In genomic region chr13:63513374-63514098, GRCm38 (mm10) we compare ENCODE assay signal across 12 mouse cellular contexts. TPM values are rescaled to one million over a fixed set of nuclear protein-coding genes. Genes with fewer than 3 reads are reported as not detected.
DNase-seq lines count a peak whose midpoint lies in the region; ATAC-seq and TF ChIP-seq lines count a peak whose summit lies in the region.
"Had no signal": no experiment of that assay in that cellular context is flagged by ENCODE, and none has a peak within 500 bp of the region (broad histone marks: within the 10 kb centered on the region; RNA-seq: fewer than 3 reads in every experiment).

No protein-coding gene starts in this region.

- H3K9ac ChIP-seq in forebrain, embryonic 11.5 days (ENCODE audit: low read length), result no peak overlapping the region
- no peak overlapping the region for H3K9ac ChIP-seq in forebrain, embryonic 16.5 days (replicated peaks; ENCODE audit: low read depth, low read length)
- H3K9ac ChIP-seq in ES-Bruce4 (ENCODE audit: low read depth, poor library complexity, severe bottlenecking), result no peak overlapping the region
- no peak overlapping the region for H3K9ac ChIP-seq in midbrain, embryonic 12.5 days (replicated peaks)
- H3K9ac ChIP-seq in liver, embryonic 12.5 days, result no peak overlapping the region
- H3K9ac ChIP-seq: heart, embryonic 15.5 days; limb, embryonic 15.5 days had no signal

- H3K36me3 ChIP-seq in forebrain, embryonic 11.5 days (ENCODE audit: control insufficient read depth, insufficient read depth, low read length), result peaks cover 21% of the 10 kb centered on the region
- peaks cover 27% of the 10 kb centered on the region for H3K36me3 ChIP-seq in forebrain, embryonic 16.5 days (ENCODE audit: control insufficient read depth, insufficient read depth)
- H3K36me3 ChIP-seq in ES-Bruce4 (ENCODE audit: control insufficient read depth, insufficient read depth, low read length, poor library complexity, severe bottlenecking), result peaks cover 75% of the 10 kb centered on the region
- H3K36me3 ChIP-seq in midbrain, embryonic 12.5 days, result peaks cover 80% of the 10 kb centered on the region
- peaks cover 97% of the 10 kb centered on the region for H3K36me3 ChIP-seq in liver, embryonic 12.5 days

- no peak overlapping the region for H3K4me3 ChIP-seq in forebrain, embryonic 11.5 days (ENCODE audit: low read depth, low read length)
- no peak overlapping the region for H3K4me3 ChIP-seq in forebrain, embryonic 16.5 days (replicated peaks; ENCODE audit: low read length)
- H3K4me3 ChIP-seq in ES-Bruce4 (ENCODE audit: low read depth, low read length), result no peak overlapping the region
- H3K4me3 ChIP-seq in midbrain, embryonic 12.5 days, result no peak overlapping the region
- no peak overlapping the region for H3K4me3 ChIP-seq in liver, embryonic 12.5 days
- H3K4me3 ChIP-seq: heart, embryonic 15.5 days; limb, embryonic 15.5 days had no signal

- peak overlapping the region; percentile 84 for H3K27ac ChIP-seq in forebrain, embryonic 11.5 days (ENCODE audit: low read depth, low read length)
- no peak overlapping the region for H3K27ac ChIP-seq in forebrain, embryonic 16.5 days (ENCODE audit: low read length)
- peak overlapping the region; percentile 25; the same call in 1 of the 2 replicates for H3K27ac ChIP-seq in ES-Bruce4 (ENCODE audit: insufficient read depth, low read length)
- H3K27ac ChIP-seq in midbrain, embryonic 12.5 days (replicated peaks), result peak overlapping the region; percentile 67
- H3K27ac ChIP-seq in liver, embryonic 12.5 days, result no peak overlapping the region
- H3K27ac ChIP-seq: heart, embryonic 15.5 days; kidney, postnatal 0 days; limb, embryonic 15.5 days had no signal

- peaks cover 28% of the 10 kb centered on the region for H3K4me1 ChIP-seq in forebrain, embryonic 11.5 days (replicated peaks; ENCODE audit: control insufficient read depth, insufficient read depth, low read length)
- H3K4me1 ChIP-seq in forebrain, embryonic 16.5 days (replicated peaks; ENCODE audit: control insufficient read depth, insufficient read depth, low read length), result peaks cover 9% of the 10 kb centered on the region
- peaks cover 8% of the 10 kb centered on the region for H3K4me1 ChIP-seq in ES-Bruce4 (ENCODE audit: control insufficient read depth, insufficient read depth, low read length)
- H3K4me1 ChIP-seq in midbrain, embryonic 12.5 days, result peaks cover 45% of the 10 kb centered on the region
- H3K4me1 ChIP-seq in liver, embryonic 12.5 days, result no peaks in the 10 kb centered on the region

- no peak for TF ChIP-seq EP300 in ES-Bruce4 (IDR thresholded peaks at IDR 0.05; ENCODE audit: insufficient read depth, low read depth, low read length)

- DNase-seq in forebrain, embryonic 11.5 days (ENCODE audit: low spot score), result no peak
- DNase-seq in brain, embryonic 14.5 days (ENCODE audit: low read depth), result peak; percentile 43
- DNase-seq in spleen, adult 12 weeks (ENCODE audit: low spot score), result no peak
- DNase-seq in heart, adult 9 months (ENCODE audit: low spot score in 2 of 2), result no peak

- TF ChIP-seq POLR2A in ES-Bruce4 (IDR thresholded peaks at IDR 0.05; ENCODE audit: insufficient read depth, low read length), result no peak
- TF ChIP-seq POLR2A in brain, embryonic 14.5 days (IDR thresholded peaks at IDR 0.05; ENCODE audit: borderline replicate concordance, extremely low read depth, insufficient read depth, insufficient read length, poor library complexity, severe bottlenecking), result no peak

- no peaks in the 10 kb centered on the region for H3K27me3 ChIP-seq in forebrain, embryonic 11.5 days (ENCODE audit: control insufficient read depth, insufficient read depth, low read length)
- H3K27me3 ChIP-seq in forebrain, embryonic 16.5 days (replicated peaks; ENCODE audit: control insufficient read depth, insufficient read depth, low read length), result 0 out of 2 replicates have a peak, but pooled peaks cover 2% of the 10 kb centered on the region
- no peaks in the 10 kb centered on the region for H3K27me3 ChIP-seq in ES-Bruce4 (ENCODE audit: control insufficient read depth, insufficient read depth, low read length, poor library complexity, severe bottlenecking)
- H3K27me3 ChIP-seq in midbrain, embryonic 12.5 days, result no peaks in the 10 kb centered on the region
- H3K27me3 ChIP-seq in liver, embryonic 12.5 days (replicated peaks), result no peaks in the 10 kb centered on the region
- H3K27me3 ChIP-seq: CH12.LX; heart, embryonic 15.5 days; limb, embryonic 15.5 days had no signal

- no peak for ATAC-seq in forebrain, embryonic 11.5 days (replicated peaks; ENCODE audit: low FRiP score)
- no peak for ATAC-seq in forebrain, embryonic 16.5 days
- no peak for ATAC-seq in midbrain, embryonic 12.5 days (ENCODE audit: low FRiP score, low read depth)
- no peak for ATAC-seq in liver, embryonic 12.5 days

- no peaks in the 10 kb centered on the region for H3K9me3 ChIP-seq in forebrain, embryonic 11.5 days (ENCODE audit: control insufficient read depth, low read length)
- no peaks in the 10 kb centered on the region for H3K9me3 ChIP-seq in forebrain, embryonic 16.5 days (ENCODE audit: control insufficient read depth, low read length)
- H3K9me3 ChIP-seq in ES-Bruce4 (replicated peaks; ENCODE audit: control insufficient read depth, insufficient read depth, low read length, poor library complexity, severe bottlenecking), result no peaks in the 10 kb centered on the region
- H3K9me3 ChIP-seq in midbrain, embryonic 12.5 days, result no peaks in the 10 kb centered on the region
- H3K9me3 ChIP-seq in liver, embryonic 12.5 days (replicated peaks), result no peaks in the 10 kb centered on the region
- H3K9me3 ChIP-seq: heart, embryonic 15.5 days; limb, embryonic 15.5 days had no signal

- H3K4me2 ChIP-seq in forebrain, embryonic 11.5 days (ENCODE audit: low read depth, low read length, severe bottlenecking), result no peak overlapping the region
- H3K4me2 ChIP-seq in forebrain, embryonic 16.5 days (ENCODE audit: low read length), result no peak overlapping the region
- H3K4me2 ChIP-seq in midbrain, embryonic 12.5 days (replicated peaks), result no peak overlapping the region
- no peak overlapping the region for H3K4me2 ChIP-seq in liver, embryonic 12.5 days
- H3K4me2 ChIP-seq: heart, embryonic 15.5 days; limb, embryonic 15.5 days had no signal

- no peak for TF ChIP-seq CTCF in ES-Bruce4 (IDR thresholded peaks at IDR 0.05; ENCODE audit: low read depth, low read length)
- no peak for TF ChIP-seq CTCF in brain, embryonic 14.5 days (IDR thresholded peaks at IDR 0.05; ENCODE audit: borderline replicate concordance, extremely low read depth, insufficient read depth, insufficient read length)

- WGBS in forebrain, embryonic 11.5 days, result 41% methylated on average over 26 of the region's 26 CpGs
- WGBS in forebrain, embryonic 16.5 days, result 39% methylated on average over 25 of the region's 26 CpGs
- WGBS in midbrain, embryonic 12.5 days, result 53% methylated on average over 26 of the region's 26 CpGs
- WGBS in liver, embryonic 12.5 days (ENCODE audit: insufficient replicate concordance), result 86% methylated on average over 26 of the region's 26 CpGs

RNA-seq across cellular contexts. Expression of gene Fancc, which starts 16.5 kb away (rescaled TPM):
- 20.4 and 22.5 TPM in 2 replicates for polyA plus RNA-seq in forebrain, embryonic 11.5 days (2014; fragmentation: Nextera tagmentation; extraction: Ambion mirVana)
- polyA plus RNA-seq in forebrain, embryonic 16.5 days (2015; fragmentation: Nextera tagmentation; extraction: Ambion mirVana), result 13.7 and 13.8 TPM in 2 replicates
- polyA plus RNA-seq in ES-Bruce4 (2011; ENCODE audit: insufficient read depth, insufficient read length, low read depth, missing spikeins), result 13.3 and 16.2 TPM in 2 replicates
- 12.7 and 16.1 TPM in 2 replicates for polyA plus RNA-seq in brain, embryonic 14.5 days (2012; rRNA removed)
- 23.5 and 24.8 TPM in 2 replicates for polyA plus RNA-seq in midbrain, embryonic 12.5 days (2016; fragmentation: Nextera tagmentation; extraction: Ambion mirVana)
- polyA plus RNA-seq in liver, embryonic 12.5 days (2016; fragmentation: Nextera tagmentation; extraction: Ambion mirVana), result 13.5 TPM in 2 replicates

RNA-seq across cellular contexts. Expression of gene Ptch1, which starts 59.9 kb away (rescaled TPM):
- 25.1 and 26.0 TPM in 2 replicates for polyA plus RNA-seq in forebrain, embryonic 11.5 days (2014; fragmentation: Nextera tagmentation; extraction: Ambion mirVana)
- 8.0 and 11.2 TPM in 2 replicates for polyA plus RNA-seq in forebrain, embryonic 16.5 days (2015; fragmentation: Nextera tagmentation; extraction: Ambion mirVana)
- polyA plus RNA-seq in ES-Bruce4 (2011; ENCODE audit: insufficient read depth, insufficient read length, low read depth, missing spikeins), result 45.5 and 48.8 TPM in 2 replicates
- 23.3 and 37.6 TPM in 2 replicates for polyA plus RNA-seq in brain, embryonic 14.5 days (2012; rRNA removed)
- polyA plus RNA-seq in midbrain, embryonic 12.5 days (2016; fragmentation: Nextera tagmentation; extraction: Ambion mirVana), result 18.6 and 24.5 TPM in 2 replicates
- polyA plus RNA-seq in liver, embryonic 12.5 days (2016; fragmentation: Nextera tagmentation; extraction: Ambion mirVana), result 7.0 TPM in 2 replicates

Comparison
In these comparisons a context has a peak if more than half of its experiments do, and no peak if none do; other contexts are left out.
1. H3K27ac ChIP-seq: peak in forebrain, embryonic 11.5 days (single experiment), ES-Bruce4 (single experiment) and midbrain, embryonic 12.5 days (single experiment); none in forebrain, embryonic 16.5 days (single experiment) and liver, embryonic 12.5 days (single experiment).